Mouse (Mus musculus): ENCODE measurements around the gene Grk3.

The Grk3 gene

DNA sequence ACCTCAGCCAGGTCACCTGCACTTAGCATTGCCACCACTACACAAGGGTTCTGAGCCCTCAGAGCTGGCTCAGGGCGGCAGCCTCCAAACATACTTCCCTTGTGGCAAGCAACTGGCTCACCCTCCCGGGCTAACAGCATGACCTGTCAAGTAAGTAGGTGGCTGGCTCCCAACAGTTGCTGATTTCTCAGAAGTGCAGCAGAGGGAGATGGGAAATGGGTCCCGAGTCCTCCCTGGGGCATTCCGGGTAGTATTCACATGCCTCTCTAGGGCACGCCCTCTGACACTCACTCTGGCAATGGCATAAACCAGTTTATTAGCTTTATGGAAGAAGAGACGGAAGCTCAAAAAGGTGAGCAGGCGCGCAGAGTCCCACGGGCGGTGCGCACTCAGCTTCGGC is 74.6 kb downstream of the Grk3 start:
- intact Hi-C loops (cut with DNase I), result no loop called here

DNA sequence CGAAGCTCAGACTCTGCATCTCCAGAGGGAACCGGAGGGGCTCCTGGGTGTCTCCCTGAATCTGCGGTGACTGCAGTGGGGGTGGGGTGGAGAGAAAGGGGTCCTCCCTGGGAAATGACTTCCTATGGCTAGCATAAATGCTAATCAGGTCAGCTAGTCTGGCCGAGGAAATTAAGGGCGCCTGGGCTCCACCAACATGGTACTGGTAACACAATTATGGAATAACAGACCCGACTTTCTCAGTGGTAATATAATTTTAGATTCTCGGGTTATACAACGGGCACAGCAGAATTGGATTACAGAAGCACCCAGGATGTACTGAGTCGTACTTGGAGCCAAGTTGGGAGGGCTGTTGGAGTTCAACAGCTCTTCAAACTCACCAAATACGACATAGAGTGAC is 79.0 kb downstream of the Grk3 start:
- intact Hi-C loops (cut with DNase I), result no loop called here

DNA sequence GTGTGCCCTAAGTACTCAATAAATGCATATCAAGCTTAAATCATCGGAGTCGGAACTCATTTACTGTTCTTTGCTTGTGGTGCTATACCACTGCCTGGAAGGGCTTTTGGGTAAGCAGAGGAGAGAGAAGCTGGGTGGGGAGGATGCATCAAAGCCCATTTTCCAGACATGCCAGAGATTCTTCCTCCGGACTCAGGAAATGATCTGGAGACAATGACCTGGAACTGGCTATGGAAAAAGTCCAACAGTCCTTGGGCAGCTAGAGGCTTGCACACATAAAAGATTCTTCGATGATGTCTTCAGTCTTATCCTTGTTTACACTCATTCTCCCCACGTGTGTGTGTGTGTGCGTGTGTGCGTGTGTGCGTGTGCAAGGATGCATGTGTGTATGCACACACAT is 80.2 kb downstream of the Grk3 start:
- intact Hi-C loops (cut with DNase I), result no loop called here

DNA sequence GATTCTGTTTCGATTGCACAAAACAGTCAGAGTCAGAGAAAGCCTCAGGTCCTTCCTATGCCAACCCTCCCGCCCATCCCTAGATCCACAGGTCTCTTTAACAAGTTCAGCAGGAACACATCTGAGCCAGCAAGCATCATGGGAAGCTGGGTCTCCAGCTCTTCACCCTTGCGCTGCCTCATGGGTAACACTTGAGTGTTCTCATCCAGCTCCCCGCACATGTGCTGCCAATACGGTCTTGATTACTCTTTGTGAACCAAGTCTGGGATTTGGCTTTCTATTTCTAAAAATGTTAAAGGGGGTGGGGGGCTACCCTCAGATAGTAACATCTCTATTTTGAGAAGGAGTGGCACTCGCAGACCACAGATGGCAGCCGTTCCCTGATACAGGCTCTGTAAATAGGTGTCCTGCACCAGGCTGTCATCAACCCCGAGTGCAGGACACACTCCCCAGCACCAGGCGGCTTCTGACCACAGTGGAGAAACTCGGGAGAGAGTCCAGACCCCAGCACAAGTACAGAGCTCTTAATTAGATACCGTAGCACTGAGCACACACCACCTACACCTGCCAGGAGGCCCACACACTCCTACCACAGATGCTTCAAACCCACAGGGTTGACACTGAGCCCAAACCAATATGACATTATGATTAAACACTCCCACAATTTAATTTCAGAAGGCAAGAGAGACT is 82.6 kb downstream of the Grk3 start:
- intact Hi-C loops (cut with DNase I), result no loop called here

DNA sequence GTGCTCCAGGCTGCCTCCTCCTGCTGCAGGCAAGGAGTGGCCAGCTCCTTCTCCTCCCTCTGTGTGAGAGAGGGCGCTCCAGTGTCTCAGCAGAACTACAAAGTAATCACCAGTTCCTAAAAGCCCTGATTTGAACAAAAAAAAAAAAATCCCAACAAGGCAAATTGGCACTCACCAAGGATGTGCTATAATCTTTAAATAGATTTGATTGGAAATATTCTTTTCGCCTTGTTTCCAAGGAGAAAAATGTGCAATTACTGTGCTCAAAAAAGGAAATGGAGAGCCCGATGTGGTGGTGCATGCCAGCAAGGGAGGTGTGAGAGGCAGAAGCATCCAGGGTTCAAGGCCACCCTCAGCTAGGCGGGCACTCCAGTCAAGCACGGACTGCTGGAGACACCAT is 83.7 kb downstream of the Grk3 start:
- intact Hi-C loops (cut with DNase I), result no loop called here

DNA sequence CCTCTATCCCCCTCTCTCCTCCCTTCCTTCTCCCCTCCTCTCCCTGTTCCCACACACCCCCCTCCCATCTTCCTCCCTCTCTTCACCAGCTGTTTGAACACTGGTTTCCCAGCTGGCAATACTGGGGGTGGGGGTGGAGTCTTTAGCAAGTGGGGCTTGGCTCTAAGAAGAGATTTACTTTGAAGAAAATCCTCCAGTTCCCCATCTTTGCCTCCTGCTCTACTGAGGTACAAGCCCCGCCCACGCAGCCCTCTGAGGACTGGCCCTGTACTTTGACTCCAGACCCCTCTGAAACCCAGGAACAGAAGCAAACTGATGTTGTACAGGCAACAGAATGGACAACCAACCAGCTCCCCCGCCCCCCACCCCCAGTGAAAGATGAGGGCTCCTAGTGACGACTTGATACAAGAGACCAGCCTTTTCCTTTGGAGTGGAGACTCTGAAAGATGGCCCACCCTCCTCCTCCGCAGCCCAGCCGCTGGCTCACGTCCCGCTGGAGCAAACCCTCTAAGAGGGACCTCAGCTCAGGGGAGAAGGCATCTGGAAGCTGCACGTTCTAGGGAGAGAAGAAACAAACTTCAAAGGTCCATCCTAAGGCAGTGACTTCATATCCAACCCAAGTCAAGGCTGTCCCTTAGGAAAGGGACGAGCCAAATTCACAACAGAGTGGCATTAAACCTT is 87.2 kb downstream of the Grk3 start:
- intact Hi-C loops (cut with DNase I), result no loop called here

DNA sequence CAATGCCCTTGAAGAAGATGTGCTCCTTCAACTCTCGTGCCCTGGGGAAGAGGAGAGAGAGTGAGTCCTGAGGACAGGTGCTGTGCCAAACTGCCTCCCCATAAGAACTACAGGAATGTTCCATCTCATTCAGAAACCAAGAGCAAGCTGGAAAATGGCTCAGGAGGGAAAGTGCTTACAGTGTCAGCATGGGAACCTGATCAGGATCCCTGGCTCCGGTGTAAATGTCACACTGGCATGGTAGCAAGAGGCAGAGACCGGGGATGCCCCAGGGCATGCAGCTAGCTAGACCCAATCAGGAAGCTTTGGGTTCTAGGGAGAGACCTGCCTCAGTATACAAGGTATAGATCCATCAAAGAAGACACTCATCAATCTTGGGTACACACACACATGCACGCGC is 90.2 kb downstream of the Grk3 start:
- intact Hi-C loops (cut with DNase I), result no loop called here

DNA sequence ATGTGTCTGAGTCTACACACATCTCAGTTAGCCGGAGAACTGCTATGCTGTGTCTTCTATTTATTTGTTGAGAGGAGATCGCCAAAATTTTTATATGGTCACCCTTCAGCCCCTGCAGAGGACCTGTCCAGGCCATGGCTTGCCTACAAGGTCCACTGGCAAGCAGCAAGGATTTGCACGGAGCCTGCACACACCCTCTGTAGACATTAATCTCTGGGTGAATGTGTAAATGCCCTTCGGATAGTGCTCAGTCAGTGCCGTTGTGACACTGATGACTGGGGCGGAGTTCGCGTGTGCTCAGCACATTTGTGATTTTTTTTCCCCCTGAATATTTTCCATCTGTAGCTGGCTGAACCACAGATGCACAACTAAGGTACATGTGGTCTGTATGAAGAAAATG is 90.8 kb downstream of the Grk3 start:
- intact Hi-C loops (cut with DNase I), result no loop called here

DNA sequence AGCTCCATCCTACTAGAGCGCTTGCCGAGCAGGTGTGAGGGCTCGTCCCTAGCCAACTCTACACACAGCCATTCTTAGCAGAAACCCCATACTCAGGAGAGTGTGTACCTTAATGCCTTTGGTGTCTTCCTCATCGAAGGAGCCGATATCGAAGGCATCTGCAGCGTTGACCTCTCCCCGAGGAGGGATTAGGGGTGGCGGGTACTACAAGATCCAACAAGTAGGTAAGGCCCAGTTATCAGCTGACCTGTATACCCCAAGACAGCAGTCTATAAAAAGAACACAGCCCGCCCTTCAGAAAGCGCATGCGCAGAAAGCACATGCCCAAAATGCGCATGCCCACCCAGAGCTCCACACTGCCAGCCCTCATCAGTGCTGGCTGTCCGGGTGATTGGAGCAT is 91.8 kb downstream of the Grk3 start:
- intact Hi-C loops (cut with DNase I), result no loop called here

DNA sequence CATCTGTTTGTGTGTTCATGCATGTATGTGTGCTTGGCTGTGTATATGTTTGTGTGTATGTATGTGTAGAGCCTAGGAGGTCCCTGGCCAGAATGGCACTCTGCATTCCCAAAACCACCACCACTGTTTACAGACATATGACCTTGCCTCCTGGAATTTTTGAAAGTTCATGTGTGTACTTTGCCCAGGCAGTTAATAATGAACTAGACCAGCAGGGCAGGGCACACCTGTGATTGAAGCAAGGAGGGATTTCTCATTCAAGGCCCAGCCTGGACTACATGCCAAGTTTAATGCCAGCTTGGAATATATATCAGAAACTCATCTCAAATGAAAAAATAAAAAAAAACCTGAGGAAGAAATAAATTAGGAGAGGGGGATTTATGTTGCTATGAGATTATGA is 93.7 kb downstream of the Grk3 start:
- intact Hi-C loops (cut with DNase I), result no loop called here

DNA sequence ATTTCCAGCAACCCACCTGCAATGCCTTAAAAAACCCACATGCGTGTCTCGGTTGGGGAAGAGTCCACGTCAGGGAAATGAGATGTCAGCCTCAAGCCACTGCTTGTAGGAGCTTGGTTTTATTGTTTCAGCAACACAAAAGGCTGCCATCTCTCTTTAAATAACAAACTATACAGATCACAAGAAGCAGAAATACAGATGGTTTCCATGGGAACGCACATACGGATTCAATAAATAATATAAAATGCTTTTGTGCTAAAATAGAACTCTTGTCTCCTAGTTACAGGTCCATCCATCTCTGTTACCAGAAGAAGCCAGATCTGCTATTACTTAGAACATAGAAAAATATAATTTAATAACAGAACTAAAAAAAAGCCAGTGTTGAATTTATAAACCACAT is 105.2 kb downstream of the Grk3 start:
- intact Hi-C loops (cut with DNase I), result no loop called here

DNA sequence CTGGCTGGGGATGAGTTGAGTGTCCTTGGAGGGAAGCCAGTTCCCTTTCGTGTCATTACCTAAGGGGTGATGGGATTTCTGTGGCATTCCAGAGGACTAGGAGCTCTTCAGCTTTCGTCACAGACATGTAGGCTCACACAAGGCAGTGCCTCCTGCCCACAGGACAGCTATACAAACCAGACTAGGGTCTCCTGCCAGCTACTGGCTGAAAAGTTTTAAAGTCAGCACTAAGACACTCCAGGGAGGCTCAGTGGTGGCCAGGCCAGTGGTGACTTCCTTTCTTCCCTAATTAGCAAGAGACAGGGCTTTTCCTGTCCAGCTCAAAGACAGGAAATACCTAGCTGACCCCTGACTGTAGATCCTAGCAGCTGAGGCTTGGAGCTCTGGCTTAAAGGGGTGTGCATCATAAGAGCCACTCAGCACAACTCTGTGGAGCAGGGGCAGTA is 107.4 kb downstream of the Grk3 start:
- intact Hi-C loops (cut with DNase I), result no loop called here

DNA sequence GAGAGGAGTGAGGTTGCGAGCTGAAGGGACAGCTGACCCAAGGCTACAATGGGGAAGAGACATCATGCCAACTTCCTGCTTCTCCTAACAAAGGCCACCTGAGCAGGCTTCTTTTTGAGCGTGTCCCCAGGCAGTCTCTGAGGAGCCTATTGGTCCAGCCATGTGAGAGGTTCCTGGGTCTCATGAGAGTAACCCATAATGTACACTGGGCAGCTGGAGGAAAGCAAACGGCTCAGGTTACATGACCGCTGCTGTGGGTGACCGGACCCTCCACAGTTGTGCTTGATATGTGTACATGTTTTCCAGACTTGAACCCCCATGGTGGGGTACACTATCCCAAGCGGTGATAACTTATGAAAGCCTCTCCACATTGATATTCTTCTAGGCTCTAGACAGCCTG is 108.1 kb downstream of the Grk3 start:
- intact Hi-C loops (cut with DNase I), result no loop called here

DNA sequence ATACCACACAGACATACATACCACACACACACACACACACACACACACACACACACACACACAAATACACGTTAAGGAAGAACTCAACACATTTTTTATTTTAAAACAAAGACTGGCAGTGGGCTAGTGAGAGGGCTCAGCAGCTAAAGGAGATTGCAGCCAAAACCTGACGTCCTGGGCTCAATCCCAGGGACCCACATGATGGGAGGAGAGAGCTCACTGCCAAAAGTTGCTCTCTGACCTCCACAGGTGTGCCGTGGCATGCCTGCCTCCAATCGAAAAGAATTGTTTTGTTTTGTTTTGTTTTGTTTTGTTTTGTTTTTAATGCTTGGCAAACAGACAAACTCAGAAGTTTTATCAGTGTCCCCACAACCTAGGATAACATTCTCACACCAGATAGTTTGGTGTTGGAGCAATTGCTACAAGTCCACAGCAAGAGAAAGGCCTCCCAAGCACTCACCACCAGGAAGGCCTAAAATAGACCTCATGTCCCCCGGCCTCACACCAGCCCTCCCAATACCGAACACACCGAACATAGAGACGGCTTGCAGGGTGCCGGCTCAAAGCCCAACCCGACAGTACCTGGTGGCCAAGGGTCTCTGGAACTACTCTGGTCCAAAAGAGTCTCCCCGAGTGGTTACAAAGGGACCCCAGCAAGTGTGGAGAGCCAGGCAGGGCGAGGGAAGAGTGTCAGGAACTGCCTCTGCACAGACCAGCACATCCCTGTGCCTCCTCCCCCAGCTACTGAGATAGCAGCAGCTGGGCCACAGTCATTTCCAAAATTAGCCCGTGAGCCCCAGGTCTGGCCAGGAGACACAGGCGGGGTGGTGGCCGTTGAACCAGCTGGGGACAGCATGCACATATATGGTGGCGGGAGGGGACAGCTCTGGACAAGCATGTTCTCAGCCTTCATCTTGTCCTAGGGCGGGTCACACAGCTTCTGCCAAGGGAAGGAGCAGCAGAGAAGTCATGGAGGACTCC is 119.6 kb downstream of the Grk3 start, which contains the start of gene Myo18b:
Gene Myo18b (minus strand): TSS at position 689 of the 981 bp plus-strand sequence.
- intact Hi-C loops (cut with DNase I), result no loop called here

DNA sequence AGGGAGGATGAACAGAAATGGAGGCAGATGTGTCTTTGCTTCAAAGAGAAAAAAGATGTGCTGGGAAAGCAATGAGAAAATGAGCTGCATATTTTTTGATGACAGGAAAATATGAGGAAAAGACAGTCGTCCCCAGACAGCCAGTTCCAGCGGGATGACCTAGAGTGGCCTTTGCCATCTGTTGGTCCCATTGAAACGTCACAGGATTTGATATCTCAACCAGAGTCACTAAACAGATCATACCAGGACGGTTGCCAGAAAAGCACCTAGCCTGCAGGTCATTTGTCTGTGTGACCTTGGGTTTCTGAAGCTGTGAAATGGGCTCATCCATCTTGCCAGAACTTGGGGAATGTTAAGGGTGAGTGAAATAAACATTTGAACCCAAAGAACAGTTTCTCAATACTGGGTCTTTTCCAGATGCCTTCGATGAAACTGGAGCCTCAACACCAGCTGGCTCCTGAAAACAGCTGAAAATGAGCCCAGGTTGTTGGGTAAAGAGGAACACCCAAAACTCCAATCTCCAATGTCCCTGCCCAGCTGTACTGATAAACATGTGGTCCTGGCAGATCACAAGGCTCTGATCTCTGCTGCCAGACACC is 122.0 kb downstream of the Grk3 start:
- intact Hi-C loops (cut with DNase I), result no loop called here

DNA sequence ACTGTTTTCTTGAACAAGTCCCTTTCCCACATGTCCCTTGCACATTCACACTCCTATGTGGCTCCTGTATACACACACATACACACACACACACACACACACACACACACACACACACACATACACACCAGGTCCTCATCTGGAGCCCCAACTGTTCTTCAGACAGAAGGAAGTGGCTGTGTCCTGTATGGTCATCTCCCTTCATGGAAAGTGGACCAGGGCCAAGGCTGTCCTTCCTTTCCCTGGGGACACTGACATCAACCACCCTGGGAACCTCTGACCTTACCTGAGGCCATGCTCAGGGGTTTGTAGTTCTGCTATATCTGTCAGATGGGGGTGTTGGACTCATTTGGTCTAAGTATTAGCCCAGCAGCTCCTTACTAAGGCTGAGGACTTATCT is 123.2 kb downstream of the Grk3 start:
- intact Hi-C loops (cut with DNase I), result no loop called here

DNA sequence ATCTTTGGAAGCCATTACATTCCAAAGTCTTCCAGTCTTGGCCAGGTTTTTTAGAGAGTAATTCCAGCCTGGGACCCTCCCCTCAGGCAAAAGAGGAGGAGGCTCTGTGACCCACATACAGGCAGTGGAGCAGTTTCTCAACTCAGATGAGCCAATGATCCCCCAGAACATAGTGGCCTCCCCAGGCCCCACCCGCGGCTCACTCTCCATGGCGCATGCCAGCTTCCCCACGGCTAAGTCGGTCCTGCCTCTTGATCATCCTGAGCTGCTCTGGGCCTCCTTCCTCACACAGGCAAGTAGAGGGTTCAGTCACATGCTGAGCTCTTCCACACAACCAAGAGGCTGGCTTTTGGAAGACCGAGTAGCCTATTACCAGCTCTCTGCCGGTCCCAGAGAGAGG is 126.9 kb downstream of the Grk3 start:
- intact Hi-C loops (cut with DNase I), result no loop called here

DNA sequence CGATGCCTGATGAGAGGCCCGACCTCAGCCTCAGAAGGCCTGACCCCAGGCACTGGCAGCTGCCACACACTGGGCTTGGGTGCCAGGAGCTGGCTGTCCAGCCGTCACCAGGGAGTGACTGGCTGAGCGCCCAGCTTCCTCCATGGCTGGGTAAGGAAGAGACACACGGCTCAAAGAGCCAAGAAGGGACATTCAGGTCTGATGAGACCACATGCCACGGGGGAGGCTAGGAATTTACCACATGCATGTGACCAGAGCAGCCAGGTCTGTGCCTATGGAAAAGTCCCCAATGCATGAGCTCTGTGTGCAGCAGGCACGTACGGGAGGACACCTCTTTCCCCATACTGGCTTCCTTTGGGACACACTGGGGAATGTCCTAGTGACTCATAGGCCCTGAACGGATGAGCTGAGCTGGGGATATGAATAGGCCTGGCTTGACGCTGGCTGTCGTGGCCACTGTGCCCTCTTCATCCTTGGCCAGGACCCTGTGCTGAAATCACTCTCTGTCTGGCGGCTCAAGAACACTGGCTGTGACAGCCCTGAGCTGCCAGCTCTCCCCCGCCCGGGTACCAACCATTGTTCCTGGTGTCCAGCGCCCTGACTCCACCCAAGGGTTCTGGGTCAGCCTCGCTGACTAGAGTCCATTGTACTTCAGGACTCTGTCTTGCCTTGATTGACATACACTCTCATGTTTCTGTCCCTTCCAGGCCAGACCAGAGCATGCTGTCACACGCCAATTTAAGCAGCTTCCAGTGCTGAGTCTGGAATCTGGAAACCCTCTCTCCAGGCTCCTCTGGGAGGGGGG is 128.7 kb downstream of the Grk3 start:
- intact Hi-C loops (cut with DNase I), result no loop called here

DNA sequence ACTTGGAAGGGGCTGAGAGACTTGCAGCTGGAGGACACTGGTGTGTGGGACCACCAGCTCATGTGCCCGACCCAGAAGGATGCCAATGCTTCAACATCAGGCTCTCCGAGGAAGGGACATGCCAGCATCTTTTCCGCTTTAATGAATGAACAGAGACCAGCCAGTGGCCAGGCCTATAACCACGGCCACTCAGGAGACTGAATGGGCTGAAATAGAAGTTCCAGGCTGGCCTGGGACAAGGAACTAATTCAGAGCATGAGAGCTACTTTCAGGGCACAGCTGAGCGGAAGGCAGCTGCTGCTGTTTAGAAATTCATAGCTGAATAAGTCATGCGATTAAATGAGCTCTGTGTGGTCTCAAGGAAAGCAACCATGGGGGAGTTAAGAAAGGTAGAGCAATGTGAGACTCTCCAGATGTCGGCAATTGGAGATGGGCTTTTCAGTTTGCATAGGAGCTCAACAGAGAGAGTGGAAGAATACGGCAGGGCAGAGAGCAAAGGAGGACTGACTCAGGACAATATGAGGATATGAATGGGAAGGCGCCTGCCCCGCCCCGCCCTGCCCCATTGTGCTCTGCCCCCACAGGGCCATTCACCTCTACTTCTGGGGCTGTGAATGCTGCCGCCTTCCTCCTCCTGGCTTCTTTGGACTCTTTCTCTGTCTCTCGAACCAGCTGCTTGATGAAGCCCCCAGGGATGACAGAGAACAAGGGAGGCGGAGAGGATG is 138.0 kb downstream of the Grk3 start:
- intact Hi-C loops (cut with DNase I), result no loop called here

DNA sequence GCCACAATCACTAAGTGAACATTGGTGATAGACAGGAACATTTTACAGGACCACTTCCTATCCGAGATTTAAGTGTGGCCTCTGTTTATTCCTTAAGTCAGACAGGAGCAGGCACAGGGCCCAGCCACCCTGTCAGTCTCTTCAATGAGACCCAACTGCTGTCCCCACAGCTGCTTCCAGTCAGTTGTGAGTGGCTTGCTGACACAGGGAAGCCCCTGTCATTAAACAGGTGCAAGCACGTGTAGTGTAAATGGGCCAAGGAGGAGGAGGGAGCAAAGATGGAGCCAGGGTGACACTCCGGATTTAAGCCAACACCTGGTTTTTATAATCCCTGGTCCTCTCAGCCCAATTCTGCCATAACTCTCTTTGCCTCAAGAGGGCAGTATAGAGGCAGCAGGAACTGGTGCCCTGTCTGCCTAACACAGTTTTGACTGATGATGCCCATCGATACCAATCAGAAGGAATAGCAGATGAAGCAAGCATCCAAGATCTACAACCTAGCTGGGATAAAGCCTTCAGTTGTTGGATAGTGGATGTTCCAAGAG is 138.7 kb downstream of the Grk3 start:
- intact Hi-C loops (cut with DNase I), result no loop called here

Data from adrenal gland (tissue).